Mouse (Mus musculus) midbrain, embryonic 16.5 days (tissue): Measurements from ENCODE around the gene Tmem132d. TPM values are rescaled to one million over a fixed set of nuclear protein-coding genes. Genes with fewer than 3 reads are reported as not detected.
A peak's percentile ranks its signal among the peaks of the same experiment; 100 is the strongest.

ENCODE experiments used
- ATAC-seq: fragments of 200-750 bp; cut with Nextera tagmentation; 2 replicates; pipeline ENCODE4 v1.8.0; 2017; ENCODE audit warnings: moderate TSS enrichment
- H3K27ac ChIP-seq: fragments of 300-500 bp; sonication (generic); 2 replicates; pipeline ENCODE4 v1.5.1; 2014; ENCODE audit warnings: mild to moderate bottlenecking, low read length, mixed read lengths
- H3K27me3 ChIP-seq: fragments of 300-500 bp; sonication (generic); 2 replicates; pipeline ENCODE4 v1.6.1; 2014; ENCODE audit warnings: low read depth, low read length, mixed read lengths; ENCODE audit not compliant: control insufficient read depth, insufficient read depth
- H3K36me3 ChIP-seq: fragments of 300-500 bp; sonication (generic); 2 replicates; pipeline ENCODE4 v1.6.1; 2014; ENCODE audit warnings: mild to moderate bottlenecking, low read length, moderate library complexity, mixed read lengths; ENCODE audit not compliant: control insufficient read depth, insufficient read depth
- H3K4me1 ChIP-seq: fragments of 300-500 bp; sonication (generic); 2 replicates; pipeline ENCODE4 v1.6.1; 2014; ENCODE audit warnings: mild to moderate bottlenecking, low read length, mixed read lengths; ENCODE audit not compliant: control insufficient read depth, insufficient read depth
- H3K4me2 ChIP-seq: fragments of 300-500 bp; sonication (generic); 2 replicates; pipeline ENCODE4 v1.6.1; 2014; ENCODE audit warnings: mild to moderate bottlenecking, low read length, mixed read lengths
- H3K4me3 ChIP-seq: fragments of 300-500 bp; sonication (generic); 2 replicates; pipeline ENCODE4 v1.5.1; 2014; ENCODE audit warnings: low read depth, mild to moderate bottlenecking, low read length, moderate library complexity, mixed read lengths
- H3K9ac ChIP-seq: fragments of 300-500 bp; sonication (generic); 2 replicates; pipeline ENCODE4 v1.6.1; 2014; ENCODE audit warnings: low read depth, low read length, mixed read lengths
- H3K9me3 ChIP-seq: fragments of 300-500 bp; sonication (generic); replicated peaks from 2 replicates; pipeline ENCODE4 v1.6.1; 2014; ENCODE audit warnings: mild to moderate bottlenecking, low read length, mixed read lengths; ENCODE audit not compliant: control insufficient read depth, poor library complexity, severe bottlenecking
- WGBS: fragments of 180-500 bp; shearing (Covaris S2); extraction: QIAGEN DNeasy Blood & Tissue Kit; methylation state at CpG from one replicate; pipeline ENCODE4 v1.1.7; 2014; 5-methylcytosine and 5-hydroxymethylcytosine counted together
- polyA plus RNA-seq: library from polyadenylated mRNA; unstranded; fragments of >200 nt; fragmentation: Nextera tagmentation; extraction: Ambion mirVana; gene quantifications from 2 replicates; pipeline ENCODE4 v1.2.1, GENCODE M21; 2015

Gene Tmem132d
- polyA plus RNA-seq, 1 experiment from 2014 or later, result 3.3 TPM

GRCm38 (mm10) chr5:128392372-128392771 lies 40.5 kb downstream of the Tmem132d start:
- peaks cover 6% of the 10 kb centered on the region for H3K9me3 ChIP-seq
- no peak overlapping the region for H3K27ac ChIP-seq
- no peak for ATAC-seq
- 89% methylated on average over 3 of the region's 3 CpGs for WGBS
- H3K4me3 ChIP-seq, result no peak overlapping the region
- H3K36me3 ChIP-seq, result no peaks in the 10 kb centered on the region
- no peaks in the 10 kb centered on the region for H3K27me3 ChIP-seq
- H3K9ac ChIP-seq, result no peak overlapping the region
- H3K4me2 ChIP-seq, result no peak overlapping the region
- H3K4me1 ChIP-seq, result no peaks in the 10 kb centered on the region

- WGBS, result 48% methylated on average over 4 of the region's 4 CpGs
- H3K36me3 ChIP-seq, result no peaks in the 10 kb centered on the region
- H3K4me3 ChIP-seq, result no peak overlapping the region
- H3K27me3 ChIP-seq, result no peaks in the 10 kb centered on the region
- no peak overlapping the region for H3K27ac ChIP-seq
- H3K4me1 ChIP-seq, result no peaks in the 10 kb centered on the region
- H3K4me2 ChIP-seq, result no peak overlapping the region
- no peak for ATAC-seq
- no peaks in the 10 kb centered on the region; the same call in 1 of the 2 replicates for H3K9me3 ChIP-seq
- no peak overlapping the region for H3K9ac ChIP-seq
These were observed 43.2 kb downstream of the Tmem132d start for GRCm38 (mm10) chr5:128389665-128390064.

GRCm38 (mm10) chr5:128388358-128389141 lies 44.3 kb downstream of the Tmem132d start:
- 41% methylated on average over 7 of the region's 7 CpGs for WGBS
- Histone ChIP-seq H3K27ac (no peak overlapping the region), H3K9me3 (no peaks in the 10 kb centered on the region; the same call in 1 of the 2 replicates), H3K27me3 (no peaks in the 10 kb centered on the region), H3K4me2 (no peak overlapping the region), H3K4me3 (no peak overlapping the region), H3K36me3 (no peaks in the 10 kb centered on the region), H3K4me1 (no peaks in the 10 kb centered on the region), H3K9ac (no peak overlapping the region)
- ATAC-seq, result no peak

GRCm38 (mm10) chr5:128369814-128370213 lies 63.1 kb downstream of the Tmem132d start:
- Histone ChIP-seq H3K4me2 (no peak overlapping the region), H3K4me3 (no peak overlapping the region), H3K27ac (no peak overlapping the region), H3K36me3 (no peaks in the 10 kb centered on the region), H3K4me1 (no peaks in the 10 kb centered on the region), H3K27me3 (no peaks in the 10 kb centered on the region), H3K9ac (no peak overlapping the region), H3K9me3 (no peaks in the 10 kb centered on the region)
- WGBS, result 90% methylated on average over 3 of the region's 3 CpGs
- ATAC-seq, result no peak

GRCm38 (mm10) chr5:128369111-128369510 lies 63.8 kb downstream of the Tmem132d start:
- Histone ChIP-seq H3K9ac (no peak overlapping the region), H3K4me2 (no peak overlapping the region), H3K27ac (no peak overlapping the region), H3K4me1 (no peaks in the 10 kb centered on the region), H3K36me3 (no peaks in the 10 kb centered on the region), H3K4me3 (no peak overlapping the region), H3K9me3 (no peaks in the 10 kb centered on the region), H3K27me3 (no peaks in the 10 kb centered on the region)
- no peak for ATAC-seq
- WGBS, result 84% methylated on average over 7 of the region's 7 CpGs

- no peaks in the 10 kb centered on the region for H3K36me3 ChIP-seq
- ATAC-seq, result no peak
- no peaks in the 10 kb centered on the region for H3K27me3 ChIP-seq
- H3K4me1 ChIP-seq, result no peaks in the 10 kb centered on the region
- H3K27ac ChIP-seq, result no peak overlapping the region
- H3K9me3 ChIP-seq, result no peaks in the 10 kb centered on the region
- no peak overlapping the region for H3K4me2 ChIP-seq
- no peak overlapping the region for H3K4me3 ChIP-seq
- no peak overlapping the region for H3K9ac ChIP-seq
- WGBS, result 88% methylated on average over 3 of the region's 3 CpGs
These were observed 67.5 kb downstream of the Tmem132d start for GRCm38 (mm10) chr5:128365261-128365985.

GRCm38 (mm10) chr5:128360946-128361675 lies 71.8 kb downstream of the Tmem132d start:
- H3K9me3 ChIP-seq, result no peaks in the 10 kb centered on the region
- WGBS, result 46% methylated on average over 23 of the region's 23 CpGs
- no peak overlapping the region for H3K9ac ChIP-seq
- H3K4me1 ChIP-seq, result no peaks in the 10 kb centered on the region
- no peak overlapping the region for H3K4me3 ChIP-seq
- H3K4me2 ChIP-seq, result peak overlapping the region; percentile 24; the same call in 1 of the 2 replicates
- ATAC-seq, result no peak
- no peak overlapping the region for H3K27ac ChIP-seq
- no peaks in the 10 kb centered on the region for H3K36me3 ChIP-seq
- H3K27me3 ChIP-seq, result no peaks in the 10 kb centered on the region

GRCm38 (mm10) chr5:128348835-128349234 lies 84.0 kb downstream of the Tmem132d start:
- Histone ChIP-seq H3K4me3 (no peak overlapping the region), H3K9me3 (no peaks in the 10 kb centered on the region), H3K4me2 (no peak overlapping the region), H3K27me3 (no peaks in the 10 kb centered on the region), H3K9ac (no peak overlapping the region), H3K36me3 (no peaks in the 10 kb centered on the region), H3K4me1 (no peaks in the 10 kb centered on the region), H3K27ac (no peak overlapping the region)
- no peak for ATAC-seq
- 52% methylated on average over 2 of the region's 2 CpGs for WGBS
